In genomic region chr9:69466098-69466497, GRCm38 (mm10) we compare ENCODE assay signal across 12 mouse cellular contexts. TPM values are rescaled to one million over a fixed set of nuclear protein-coding genes. Genes with fewer than 3 reads are reported as not detected.
DNase-seq lines count a peak whose midpoint lies in the region; ATAC-seq lines count a peak whose summit lies in the region.
"Had no signal": no experiment of that assay in that cellular context is flagged by ENCODE, and none has a peak within 500 bp of the region (broad histone marks: within the 10 kb centered on the region; RNA-seq: fewer than 3 reads in every experiment).

No protein-coding gene starts in this region.

- H3K9me3 ChIP-seq in embryonic facial prominence, embryonic 10.5 days = no peaks in the 10 kb centered on the region
- H3K9me3 ChIP-seq in forebrain, embryonic 13.5 days (replicated peaks) = no peaks in the 10 kb centered on the region
- H3K9me3 ChIP-seq: midbrain, embryonic 12.5 days had no signal

- no peaks in the 10 kb centered on the region for H3K36me3 ChIP-seq in embryonic facial prominence, embryonic 10.5 days (replicated peaks)
- no peaks in the 10 kb centered on the region for H3K36me3 ChIP-seq in forebrain, embryonic 13.5 days (ENCODE audit: poor library complexity, severe bottlenecking)
- H3K36me3 ChIP-seq: midbrain, embryonic 12.5 days had no signal

- peak overlapping the region; percentile 65; the same call in 1 of the 2 replicates for H3K27ac ChIP-seq in embryonic facial prominence, embryonic 10.5 days (replicated peaks)
- H3K27ac ChIP-seq in forebrain, embryonic 13.5 days = no peak overlapping the region
- H3K27ac ChIP-seq: kidney, postnatal 0 days; midbrain, embryonic 12.5 days had no signal

- no peak overlapping the region for H3K4me2 ChIP-seq in forebrain, embryonic 13.5 days
- H3K4me2 ChIP-seq: midbrain, embryonic 12.5 days had no signal

- H3K4me3 ChIP-seq in embryonic facial prominence, embryonic 10.5 days = no peak overlapping the region
- no peak overlapping the region for H3K4me3 ChIP-seq in forebrain, embryonic 13.5 days
- H3K4me3 ChIP-seq: erythroblast, embryonic 14.5 days; midbrain, embryonic 12.5 days had no signal

- no peak overlapping the region for H3K9ac ChIP-seq in forebrain, embryonic 13.5 days
- H3K9ac ChIP-seq: midbrain, embryonic 12.5 days had no signal

- 66% methylated on average over 4 of the region's 4 CpGs for WGBS in embryonic facial prominence, embryonic 10.5 days
- 71% methylated on average over 4 of the region's 4 CpGs for WGBS in forebrain, embryonic 13.5 days

- H3K4me1 ChIP-seq in embryonic facial prominence, embryonic 10.5 days = peaks cover 52% of the 10 kb centered on the region
- H3K4me1 ChIP-seq in forebrain, embryonic 13.5 days = peaks cover 15% of the 10 kb centered on the region

- DNase-seq in adrenal gland, adult (ENCODE audit: inconsistent age in 2 of 2, low spot score in 1 of 2) = peak; percentile 63 to 77
- DNase-seq in adrenal gland, adult 8-10 months = no peak
- DNase-seq in kidney, postnatal 14 days = peak; percentile 47
- no peak for DNase-seq in kidney, adult 18-20 months
- DNase-seq in embryonic facial prominence, embryonic 10.5 days (ENCODE audit: low spot score) = no peak
- DNase-seq in layer of hippocampus, adult 8-10 months (ENCODE audit: low spot score in 2 of 2) = no peak
- DNase-seq: heart, adult 11 months had no signal

- 0 out of 2 replicates have a peak, but pooled peaks cover 5% of the 10 kb centered on the region for H3K27me3 ChIP-seq in embryonic facial prominence, embryonic 10.5 days (replicated peaks; ENCODE audit: low read depth, poor library complexity, severe bottlenecking)
- no peaks in the 10 kb centered on the region for H3K27me3 ChIP-seq in forebrain, embryonic 13.5 days
- H3K27me3 ChIP-seq: midbrain, embryonic 12.5 days had no signal

- ATAC-seq in megakaryocyte progenitor cell, adult 5-6 weeks (replicated peaks; ENCODE audit: poor library complexity) = peak; percentile 81
- ATAC-seq in forebrain, embryonic 13.5 days = no peak

RNA-seq across cellular contexts. Expression of gene Anxa2, which starts 12.7 kb away (rescaled TPM):
- 100 to 1,000 TPM; 281 to 586 (median 466) TPM for total RNA-seq in adrenal gland, adult 8-10 months (2022)
- polyA plus RNA-seq in embryonic facial prominence, embryonic 10.5 days (2016; fragmentation: Nextera tagmentation; extraction: Ambion mirVana) = 112 and 145 TPM in 2 replicates
- 111 and 140 TPM in 2 replicates for total RNA-seq in megakaryocyte progenitor cell, adult 5-6 weeks (2015)
- total RNA-seq in megakaryocyte progenitor cell, adult 5-6 weeks (2017) = 74.3 and 112 TPM in 2 replicates
- 10 to 100 TPM; 12.0 to 19.0 (median 15.6) TPM for total RNA-seq in layer of hippocampus, adult 8-10 months (2022)
- polyA plus RNA-seq in forebrain, embryonic 13.5 days (2015; fragmentation: Nextera tagmentation; extraction: Ambion mirVana) = 79.2 and 80.1 TPM in 2 replicates

Comparison
In these comparisons a context has a peak if more than half of its experiments do, and no peak if none do; other contexts are left out.
1. DNase-seq: peak in adrenal gland, adult (2 of 2) and kidney, postnatal 14 days (single experiment); none in adrenal gland, adult 8-10 months (single experiment), kidney, adult 18-20 months (single experiment), embryonic facial prominence, embryonic 10.5 days (single experiment) and layer of hippocampus, adult 8-10 months (0 of 2).